Mouse (Mus musculus): Measurements from ENCODE around the gene Kctd14.

DNA sequence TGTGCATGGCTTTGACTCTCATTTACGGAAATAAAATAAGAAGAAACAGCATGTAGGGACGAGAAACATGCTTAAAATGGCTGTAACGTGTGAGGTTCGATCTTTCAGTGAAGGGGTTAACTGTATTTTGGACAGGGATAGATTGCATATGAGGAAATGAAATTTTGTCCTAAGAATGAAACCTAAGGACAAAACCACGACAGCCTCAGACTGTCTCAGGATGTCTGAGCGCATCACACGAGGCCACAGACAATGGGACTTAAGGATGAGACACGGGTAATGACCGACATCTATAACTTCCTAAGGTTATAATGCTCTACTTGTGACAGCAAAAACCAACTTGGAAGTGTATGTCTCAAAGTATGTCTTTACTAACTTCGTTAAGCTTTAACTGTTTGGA, 16.6 kb upstream of the Kctd14 start:
- TF ChIP-seq SRF (IDR thresholded peaks at IDR 0.05; ENCODE audit: control insufficient read depth, insufficient read length, low read depth) (no peak), MAX (IDR thresholded peaks at IDR 0.05; ENCODE audit: low read depth) (no peak), E2F4 (IDR thresholded peaks at IDR 0.05; ENCODE audit: insufficient read depth) (no peak)

Data from myocyte (in vitro differentiated cells).